Comparison of ENCODE assay signal across 14 mouse cellular contexts in genomic region chr15:80026061-80026460, GRCm38 (mm10). TPM values are rescaled to one million over a fixed set of nuclear protein-coding genes. Genes with fewer than 3 reads are reported as not detected.
DNase-seq lines count a peak whose midpoint lies in the region; ATAC-seq and TF ChIP-seq lines count a peak whose summit lies in the region.
"Had no signal": no experiment of that assay in that cellular context is flagged by ENCODE, and none has a peak within 500 bp of the region (broad histone marks: within the 10 kb centered on the region; RNA-seq: fewer than 3 reads in every experiment).

No protein-coding gene starts in this region.

- no peaks in the 10 kb centered on the region for H3K9me3 ChIP-seq in heart, embryonic 10.5 days
- H3K9me3 ChIP-seq in liver, postnatal 0 days (ENCODE audit: low read length), result no peaks in the 10 kb centered on the region
- no peaks in the 10 kb centered on the region for H3K9me3 ChIP-seq in liver, embryonic 11.5 days (ENCODE audit: control insufficient read depth, low read length)
- H3K9me3 ChIP-seq in CH12.LX (replicated peaks; ENCODE audit: low read length), result peaks cover 4% of the 10 kb centered on the region
- H3K9me3 ChIP-seq: embryonic facial prominence, embryonic 15.5 days; limb, embryonic 15.5 days; neural tube, embryonic 15.5 days had no signal

- DNase-seq in heart, embryonic 10.5 days (ENCODE audit: low spot score), result no peak
- DNase-seq in heart, postnatal 4 days, result no peak
- DNase-seq in liver, postnatal 0 days, result no peak
- DNase-seq in liver, embryonic 11.5 days (ENCODE audit: low spot score), result no peak
- no peak for DNase-seq in CH12.LX (ENCODE audit: extremely low read depth)
- DNase-seq in cerebellum, postnatal 4 days (ENCODE audit: low spot score in 2 of 2), result no peak
- DNase-seq: cerebellum, adult 18-20 months; lung, adult 18-20 months had no signal

- no peak for TF ChIP-seq CTCF in liver, postnatal 0 days (IDR thresholded peaks at IDR 0.05; ENCODE audit: low read depth)
- no peak for TF ChIP-seq CTCF in CH12.LX (conservative IDR thresholded peaks at IDR 0.05 in 1 of 2, IDR thresholded peaks at IDR 0.05 in 1 of 2; ENCODE audit: low read depth in 2 of 2, low read length in 2 of 2)

- H3K36me3 ChIP-seq in heart, embryonic 10.5 days, result no peaks in the 10 kb centered on the region
- H3K36me3 ChIP-seq in liver, postnatal 0 days (replicated peaks; ENCODE audit: insufficient read depth, low read length), result no peaks in the 10 kb centered on the region
- no peaks in the 10 kb centered on the region for H3K36me3 ChIP-seq in liver, embryonic 11.5 days (ENCODE audit: control insufficient read depth, insufficient read depth, low read length)
- no peaks in the 10 kb centered on the region for H3K36me3 ChIP-seq in CH12.LX (replicated peaks in 1 of 2; ENCODE audit: control insufficient read depth in 1 of 2, insufficient read depth in 1 of 2, low read length in 1 of 2)
- H3K36me3 ChIP-seq: embryonic facial prominence, embryonic 15.5 days; limb, embryonic 15.5 days; neural tube, embryonic 15.5 days had no signal

- dilution Hi-C loops in CH12.LX (cut with MboI; ENCODE audit: extremely low pct_ligation_motif_present, extremely low pct_unique_long_range_greater_than_20kb, low sequenced_read_pairs), result no loop called here

- H3K4me3 ChIP-seq in heart, embryonic 10.5 days, result no peak overlapping the region
- H3K4me3 ChIP-seq in liver, postnatal 0 days (ENCODE audit: low read depth, low read length), result no peak overlapping the region
- no peak overlapping the region for H3K4me3 ChIP-seq in liver, embryonic 11.5 days (ENCODE audit: low read depth, low read length)
- no peak overlapping the region for H3K4me3 ChIP-seq in CH12.LX (replicated peaks in 1 of 3; ENCODE audit: low read depth in 2 of 3, low read length in 2 of 3, poor library complexity in 1 of 3)
- H3K4me3 ChIP-seq in brown adipose tissue, adult 24 weeks (ENCODE audit: insufficient read depth, low read depth, low read length), result no peak overlapping the region
- H3K4me3 ChIP-seq: embryonic facial prominence, embryonic 15.5 days; limb, embryonic 15.5 days; megakaryocyte, embryonic 14.5 days; neural tube, embryonic 15.5 days had no signal

- 62% methylated on average over 5 of the region's 5 CpGs for WGBS in heart, embryonic 10.5 days
- 68% methylated on average over 5 of the region's 5 CpGs for WGBS in liver, postnatal 0 days (ENCODE audit: insufficient replicate concordance)
- WGBS in liver, embryonic 11.5 days, result 71% methylated on average over 5 of the region's 5 CpGs

- no peaks in the 10 kb centered on the region for H3K27me3 ChIP-seq in heart, embryonic 10.5 days (ENCODE audit: insufficient read depth, poor library complexity, severe bottlenecking)
- H3K27me3 ChIP-seq in liver, postnatal 0 days (ENCODE audit: insufficient read depth, low read length), result no peaks in the 10 kb centered on the region
- H3K27me3 ChIP-seq in liver, embryonic 11.5 days (replicated peaks; ENCODE audit: control insufficient read depth, insufficient read depth, low read length), result no peaks in the 10 kb centered on the region
- H3K27me3 ChIP-seq in CH12.LX (replicated peaks), result peaks cover 24% of the 10 kb centered on the region
- H3K27me3 ChIP-seq: embryonic facial prominence, embryonic 15.5 days; limb, embryonic 15.5 days; neural tube, embryonic 15.5 days had no signal

- no peak for TF ChIP-seq EP300 in liver, postnatal 0 days (IDR thresholded peaks at IDR 0.05; ENCODE audit: low read depth)
- TF ChIP-seq EP300 in CH12.LX (IDR thresholded peaks at IDR 0.05; ENCODE audit: low read length), result no peak

- H3K4me1 ChIP-seq in heart, embryonic 10.5 days, result peaks cover 56% of the 10 kb centered on the region
- peaks cover 9% of the 10 kb centered on the region; the same call in 1 of the 2 replicates for H3K4me1 ChIP-seq in liver, postnatal 0 days (ENCODE audit: insufficient read depth)
- H3K4me1 ChIP-seq in liver, embryonic 11.5 days (replicated peaks; ENCODE audit: control insufficient read depth, insufficient read depth, low read length), result peaks cover 9% of the 10 kb centered on the region; the same call in 1 of the 2 replicates
- H3K4me1 ChIP-seq in CH12.LX (ENCODE audit: control insufficient read depth in 1 of 2, insufficient read depth in 2 of 2), result peaks cover 32 to 50% of the 10 kb centered on the region in 2 experiments
- H3K4me1 ChIP-seq in brown adipose tissue, adult 24 weeks (ENCODE audit: control insufficient read depth, insufficient read depth, insufficient read length, low read length), result peaks cover 28% of the 10 kb centered on the region

- H3K27ac ChIP-seq in heart, embryonic 10.5 days, result peak overlapping the region; percentile 81
- no peak overlapping the region for H3K27ac ChIP-seq in liver, postnatal 0 days (ENCODE audit: low read depth)
- H3K27ac ChIP-seq in liver, embryonic 11.5 days (ENCODE audit: low read depth, low read length), result no peak overlapping the region
- H3K27ac ChIP-seq in CH12.LX (ENCODE audit: insufficient read depth, low read depth), result no peak overlapping the region
- peak overlapping the region; percentile 92 for H3K27ac ChIP-seq in brown adipose tissue, adult 24 weeks (replicated peaks; ENCODE audit: low read depth, low read length)
- H3K27ac ChIP-seq: embryonic facial prominence, embryonic 15.5 days; limb, embryonic 15.5 days; neural tube, embryonic 15.5 days had no signal

- H3K9ac ChIP-seq in liver, postnatal 0 days (replicated peaks), result no peak overlapping the region
- H3K9ac ChIP-seq in liver, embryonic 11.5 days (ENCODE audit: low read depth, low read length), result no peak overlapping the region
- H3K9ac ChIP-seq in CH12.LX (ENCODE audit: insufficient read depth, low read depth), result no peak overlapping the region
- H3K9ac ChIP-seq: embryonic facial prominence, embryonic 15.5 days; limb, embryonic 15.5 days; neural tube, embryonic 15.5 days had no signal

- H3K79me2 ChIP-seq in CH12.LX (replicated peaks; ENCODE audit: control insufficient read depth, extremely low read depth, insufficient read depth, poor library complexity, severe bottlenecking), result no peaks in the 10 kb centered on the region

- TF ChIP-seq POLR2A in CH12.LX (IDR thresholded peaks at IDR 0.05; ENCODE audit: low read depth, low read length), result no peak

- H3K4me2 ChIP-seq in liver, postnatal 0 days (ENCODE audit: low read depth, low read length), result no peak overlapping the region
- H3K4me2 ChIP-seq in liver, embryonic 11.5 days, result no peak overlapping the region
- peak overlapping the region; percentile 21; the same call in 1 of the 2 replicates for H3K4me2 ChIP-seq in CH12.LX (ENCODE audit: insufficient read depth, low read depth, poor library complexity, severe bottlenecking)
- H3K4me2 ChIP-seq: embryonic facial prominence, embryonic 15.5 days; limb, embryonic 15.5 days; neural tube, embryonic 15.5 days had no signal

- in situ Hi-C loops in CH12.LX (cut with MboI; ENCODE audit: low pct_ligation_motif_present, low pct_unique_long_range_greater_than_20kb, low sequenced_read_pairs), result no loop called here

- no peak for TF ChIP-seq RAD21 in CH12.LX (IDR thresholded peaks at IDR 0.05; ENCODE audit: low read depth, low read length)

- peak; percentile 64; the same call in 1 of the 2 replicates for ATAC-seq in liver, postnatal 0 days
- no peak for ATAC-seq in liver, embryonic 11.5 days (replicated peaks; ENCODE audit: low FRiP score)
- no peak for ATAC-seq in erythroblast, adult 5-6 weeks (replicated peaks; ENCODE audit: low FRiP score, poor library complexity, severe bottlenecking)

TF ChIP-seq in CH12.LX, 34 proteins besides CTCF, POLR2A, EP300 and RAD21 (continues in another document):
- TF ChIP-seq CHD2 (IDR thresholded peaks at IDR 0.05; ENCODE audit: low read length) (no peak), ZKSCAN1 (IDR thresholded peaks at IDR 0.05; ENCODE audit: borderline replicate concordance, low read depth, low read length) (no peak), RCOR1 (conservative IDR thresholded peaks at IDR 0.05; ENCODE audit: low read depth, low read length) (no peak), MYC (IDR thresholded peaks at IDR 0.05; ENCODE audit: low read depth, low read length) (no peak), USF2 (conservative IDR thresholded peaks at IDR 0.05; ENCODE audit: low read depth, low read length) (no peak), IRF4 (IDR thresholded peaks at IDR 0.05; ENCODE audit: low read depth, low read length) (no peak), USF1 (IDR thresholded peaks at IDR 0.05; ENCODE audit: low read depth, low read length) (no peak), CHD1 (IDR thresholded peaks at IDR 0.05; ENCODE audit: low read depth, low read length) (no peak), KAT2A (IDR thresholded peaks at IDR 0.05; ENCODE audit: insufficient replicate concordance, low read length) (no peak), MAX (IDR thresholded peaks at IDR 0.05; ENCODE audit: low read length) (no peak), MXI1 (IDR thresholded peaks at IDR 0.05; ENCODE audit: low read depth, low read length) (no peak), BHLHE40 (IDR thresholded peaks at IDR 0.05; ENCODE audit: low read depth, low read length) (no peak)

RNA-seq across cellular contexts. Expression of gene Pdgfb, which starts 11.3 kb away (rescaled TPM):
- polyA plus RNA-seq in heart, embryonic 10.5 days (2016; fragmentation: Nextera tagmentation; extraction: Ambion mirVana), result 0.95 and 1.9 TPM in 2 replicates
- total RNA-seq in heart, postnatal 4 days (2021), result 10 to 100 TPM; 46.4 to 50.7 TPM
- 0.77 and 0.85 TPM in 2 replicates for polyA plus RNA-seq in liver, postnatal 0 days (2015; fragmentation: Nextera tagmentation; extraction: Ambion mirVana)
- polyA plus RNA-seq in liver, embryonic 11.5 days (2014; fragmentation: Nextera tagmentation; extraction: Ambion mirVana), result 2.4 and 2.7 TPM in 2 replicates
- total RNA-seq in CH12.LX (2012; rRNA removed) (not detected in 2 replicates), CH12.LX (2014; rRNA removed) (not detected in 2 replicates)
- not detected in 2 replicates for polyA plus RNA-seq in CH12.LX (2012; ENCODE audit: insufficient read length, low read depth)
- polyA plus RNA-seq in brown adipose tissue, adult 24 weeks (2012; ENCODE audit: insufficient read depth, insufficient read length, missing spikeins), result 9.8 and 13.0 TPM in 2 replicates
- total RNA-seq in erythroblast, adult 5-6 weeks (2015; ENCODE audit: low replicate concordance), result not detected in 2 replicates
- total RNA-seq in erythroblast, adult 5-6 weeks (2017; ENCODE audit: low replicate concordance), result 0.42 and 0.94 TPM in 2 replicates

RNA-seq across cellular contexts. Expression of gene Cbx7, which starts 55.1 kb away (rescaled TPM):
- polyA plus RNA-seq in heart, embryonic 10.5 days (2016; fragmentation: Nextera tagmentation; extraction: Ambion mirVana), result 0.82 and 1.0 TPM in 2 replicates
- total RNA-seq in heart, postnatal 4 days (2021), result 1 to 10 TPM; 1.7 to 2.0 TPM
- polyA plus RNA-seq in liver, postnatal 0 days (2015; fragmentation: Nextera tagmentation; extraction: Ambion mirVana), result 1.0 and 1.2 TPM in 2 replicates
- polyA plus RNA-seq in liver, embryonic 11.5 days (2014; fragmentation: Nextera tagmentation; extraction: Ambion mirVana), result 2.5 TPM in 2 replicates
- total RNA-seq in CH12.LX (2012; rRNA removed) (10.0 and 12.1 TPM in 2 replicates), CH12.LX (2014; rRNA removed) (5.6 and 8.1 TPM in 2 replicates)
- polyA plus RNA-seq in CH12.LX (2012; ENCODE audit: insufficient read length, low read depth), result 12.4 and 14.7 TPM in 2 replicates
- 6.8 and 7.1 TPM in 2 replicates for polyA plus RNA-seq in brown adipose tissue, adult 24 weeks (2012; ENCODE audit: insufficient read depth, insufficient read length, missing spikeins)
- total RNA-seq in erythroblast, adult 5-6 weeks (2015; ENCODE audit: low replicate concordance), result 2.1 and 6.9 TPM in 2 replicates
- 4.5 and 6.4 TPM in 2 replicates for total RNA-seq in erythroblast, adult 5-6 weeks (2017; ENCODE audit: low replicate concordance)

Comparison
In these comparisons a context has a peak if more than half of its experiments do, and no peak if none do; other contexts are left out.
1. H3K27ac ChIP-seq: peak in heart, embryonic 10.5 days (single experiment) and brown adipose tissue, adult 24 weeks (single experiment); none in liver, postnatal 0 days (single experiment), liver, embryonic 11.5 days (single experiment) and CH12.LX (single experiment).